Mouse (Mus musculus) embryonic fibroblast, embryonic 13.5 days (primary cell): Measurements from ENCODE around the gene Gucy2d.

Experiments
- CTCF ChIP-seq: IDR thresholded peaks from 2 replicates; pipeline ENCODE4 v1.5.1; 2011; ENCODE audit warnings: mild to moderate bottlenecking, control low read depth, low read length, moderate library complexity, borderline replicate concordance; ENCODE audit not compliant: insufficient read depth
- POLR2A ChIP-seq: IDR thresholded peaks from 2 replicates; pipeline ENCODE4 v1.6.1; 2011; ENCODE audit warnings: low read depth, mild to moderate bottlenecking, control low read depth, low read length, moderate library complexity

DNA sequence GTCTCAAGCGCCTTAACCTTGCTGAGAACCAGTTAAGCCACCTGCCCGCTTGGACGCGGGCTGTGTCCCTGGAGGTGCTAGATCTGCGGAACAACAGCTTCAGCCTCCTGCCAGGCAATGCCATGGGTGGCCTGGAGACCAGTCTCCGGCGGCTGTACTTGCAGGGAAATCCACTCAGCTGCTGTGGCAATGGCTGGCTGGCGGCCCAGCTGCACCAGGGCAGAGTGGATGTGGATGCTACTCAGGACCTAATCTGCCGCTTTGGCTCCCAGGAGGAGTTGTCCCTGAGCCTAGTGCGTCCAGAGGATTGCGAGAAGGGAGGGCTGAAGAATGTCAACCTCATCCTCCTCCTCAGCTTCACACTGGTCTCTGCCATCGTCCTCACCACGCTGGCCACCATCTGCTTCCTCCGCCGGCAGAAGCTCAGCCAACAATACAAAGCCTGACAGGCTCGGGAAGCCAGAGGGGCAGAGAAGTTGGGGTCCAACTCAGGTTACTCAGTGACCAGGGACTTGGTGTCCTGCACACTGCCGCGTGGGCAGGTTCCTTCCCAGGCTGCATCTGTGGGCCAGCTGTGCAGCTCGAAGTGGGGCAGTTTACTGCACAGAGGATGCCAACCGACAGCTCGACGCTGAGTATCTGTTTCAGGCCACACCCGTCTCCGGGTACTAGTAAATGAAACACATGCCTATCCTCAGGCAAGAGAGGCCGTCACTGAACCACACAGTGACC lies 59.5 kb downstream of the Gucy2d start:
- no peak for TF ChIP-seq CTCF
- no peak for TF ChIP-seq POLR2A
